In genomic region chr11:120727564-120727963, GRCm38 (mm10) we compare ENCODE assay signal across 8 mouse cellular contexts. TPM values are rescaled to one million over a fixed set of nuclear protein-coding genes. Genes with fewer than 3 reads are reported as not detected.
DNase-seq lines count a peak whose midpoint lies in the region; ATAC-seq lines count a peak whose summit lies in the region.

No protein-coding gene starts in this region.

- 64% methylated on average over 12 of the region's 12 CpGs for WGBS in heart, embryonic 15.5 days
- 54% methylated on average over 12 of the region's 12 CpGs for WGBS in midbrain, embryonic 11.5 days
- WGBS in midbrain, embryonic 15.5 days: 59% methylated on average over 12 of the region's 12 CpGs
- 65% methylated on average over 12 of the region's 12 CpGs for WGBS in limb, embryonic 10.5 days
- 64% methylated on average over 11 of the region's 12 CpGs for WGBS in neural tube, embryonic 15.5 days

- H3K27ac ChIP-seq in heart, embryonic 15.5 days: no peak overlapping the region
- H3K27ac ChIP-seq in midbrain, embryonic 11.5 days (ENCODE audit: low read depth, low read length): no peak overlapping the region
- H3K27ac ChIP-seq in midbrain, embryonic 15.5 days: no peak overlapping the region
- H3K27ac ChIP-seq in limb, embryonic 10.5 days: no peak overlapping the region
- H3K27ac ChIP-seq in neural tube, embryonic 15.5 days (replicated peaks): no peak overlapping the region

- H3K36me3 ChIP-seq in heart, embryonic 15.5 days: no peaks in the 10 kb centered on the region
- H3K36me3 ChIP-seq in midbrain, embryonic 11.5 days (ENCODE audit: control insufficient read depth, insufficient read depth, low read length): no peaks in the 10 kb centered on the region
- H3K36me3 ChIP-seq in midbrain, embryonic 15.5 days (replicated peaks): no peaks in the 10 kb centered on the region
- peaks cover 3% of the 10 kb centered on the region for H3K36me3 ChIP-seq in limb, embryonic 10.5 days
- H3K36me3 ChIP-seq in neural tube, embryonic 15.5 days: peaks cover 13% of the 10 kb centered on the region; the same call in 1 of the 2 replicates

- intact Hi-C loops in heart, postnatal 36 days (cut with DNase I): no loop called here

- no peak overlapping the region for H3K9ac ChIP-seq in heart, embryonic 15.5 days
- H3K9ac ChIP-seq in midbrain, embryonic 11.5 days (ENCODE audit: low read length): no peak overlapping the region
- H3K9ac ChIP-seq in midbrain, embryonic 15.5 days: no peak overlapping the region
- no peak overlapping the region for H3K9ac ChIP-seq in neural tube, embryonic 15.5 days (replicated peaks)

- peaks cover 48% of the 10 kb centered on the region for H3K27me3 ChIP-seq in heart, embryonic 15.5 days
- peaks cover 10% of the 10 kb centered on the region; the same call in 1 of the 2 replicates for H3K27me3 ChIP-seq in midbrain, embryonic 11.5 days (ENCODE audit: control insufficient read depth, insufficient read depth, low read length)
- peaks cover 5% of the 10 kb centered on the region for H3K27me3 ChIP-seq in midbrain, embryonic 15.5 days (replicated peaks)
- peaks cover 48% of the 10 kb centered on the region for H3K27me3 ChIP-seq in limb, embryonic 10.5 days (ENCODE audit: low read depth, poor library complexity, severe bottlenecking)
- H3K27me3 ChIP-seq in neural tube, embryonic 15.5 days (replicated peaks): peaks cover 7% of the 10 kb centered on the region; the same call in 1 of the 2 replicates

- no peak overlapping the region for H3K4me3 ChIP-seq in heart, embryonic 15.5 days
- no peak overlapping the region for H3K4me3 ChIP-seq in midbrain, embryonic 11.5 days (ENCODE audit: low read depth, low read length)
- H3K4me3 ChIP-seq in midbrain, embryonic 15.5 days: no peak overlapping the region
- H3K4me3 ChIP-seq in limb, embryonic 10.5 days: peak overlapping the region; percentile 66; the same call in 1 of the 2 replicates
- no peak overlapping the region; the same call in 1 of the 2 replicates for H3K4me3 ChIP-seq in neural tube, embryonic 15.5 days (replicated peaks)

- no peak for DNase-seq in heart, postnatal 36 days
- DNase-seq in midbrain, embryonic 11.5 days (ENCODE audit: low spot score, missing footprints): no peak
- DNase-seq in limb, embryonic 10.5 days (ENCODE audit: low spot score): no peak
- DNase-seq in urinary bladder, postnatal 10 days (ENCODE audit: low spot score): no peak

- ATAC-seq in heart, embryonic 15.5 days (replicated peaks; ENCODE audit: insufficient number of reproducible peaks, insufficient read depth, low FRiP score, low read depth): no peak
- ATAC-seq in midbrain, embryonic 11.5 days (ENCODE audit: low FRiP score): peak; percentile 11; the same call in 1 of the 2 replicates
- ATAC-seq in midbrain, embryonic 15.5 days (replicated peaks): no peak
- no peak for ATAC-seq in neural tube, embryonic 15.5 days (ENCODE audit: low FRiP score)
- no peak for ATAC-seq in granulocyte monocyte progenitor cell, adult 5-6 weeks (replicated peaks; ENCODE audit: poor library complexity, severe bottlenecking)

- peaks cover 15% of the 10 kb centered on the region for H3K4me1 ChIP-seq in heart, embryonic 15.5 days (replicated peaks)
- H3K4me1 ChIP-seq in midbrain, embryonic 11.5 days (ENCODE audit: control insufficient read depth, insufficient read depth, low read length): peaks cover 3% of the 10 kb centered on the region; the same call in 1 of the 2 replicates
- H3K4me1 ChIP-seq in midbrain, embryonic 15.5 days: peaks cover 21% of the 10 kb centered on the region
- peaks cover 26% of the 10 kb centered on the region for H3K4me1 ChIP-seq in limb, embryonic 10.5 days
- H3K4me1 ChIP-seq in neural tube, embryonic 15.5 days: peaks cover 22% of the 10 kb centered on the region

- H3K9me3 ChIP-seq in heart, embryonic 15.5 days (replicated peaks): no peaks in the 10 kb centered on the region
- H3K9me3 ChIP-seq in midbrain, embryonic 11.5 days (ENCODE audit: control insufficient read depth, low read length): no peaks in the 10 kb centered on the region
- no peaks in the 10 kb centered on the region for H3K9me3 ChIP-seq in midbrain, embryonic 15.5 days
- H3K9me3 ChIP-seq in limb, embryonic 10.5 days (replicated peaks): no peaks in the 10 kb centered on the region
- no peaks in the 10 kb centered on the region for H3K9me3 ChIP-seq in neural tube, embryonic 15.5 days (replicated peaks)

- peak overlapping the region; percentile 86; the same call in 1 of the 2 replicates for H3K4me2 ChIP-seq in heart, embryonic 15.5 days
- H3K4me2 ChIP-seq in midbrain, embryonic 11.5 days: no peak overlapping the region
- no peak overlapping the region for H3K4me2 ChIP-seq in midbrain, embryonic 15.5 days
- peak overlapping the region; percentile 93 for H3K4me2 ChIP-seq in neural tube, embryonic 15.5 days

RNA-seq across cellular contexts. Expression of gene Dcxr, which starts 0.5 kb away (rescaled TPM):
- 7.0 and 16.7 TPM in 2 replicates for polyA plus RNA-seq in heart, embryonic 15.5 days (2015; fragmentation: Nextera tagmentation; extraction: Ambion mirVana)
- total RNA-seq in heart, postnatal 36 days (2021): 10 to 100 TPM in 1 of 2 experiments, 1 to 10 TPM in 1; 9.2 to 12.0 TPM
- 10.6 and 12.4 TPM in 2 replicates for polyA plus RNA-seq in midbrain, embryonic 11.5 days (2014; fragmentation: Nextera tagmentation; extraction: Ambion mirVana)
- 6.8 and 7.9 TPM in 2 replicates for polyA plus RNA-seq in midbrain, embryonic 15.5 days (2015; fragmentation: Nextera tagmentation; extraction: Ambion mirVana)
- polyA plus RNA-seq in limb, embryonic 10.5 days (2016; fragmentation: Nextera tagmentation; extraction: Ambion mirVana): 14.0 and 15.9 TPM in 2 replicates
- 9.4 and 18.9 TPM in 2 replicates for polyA plus RNA-seq in neural tube, embryonic 15.5 days (2015; fragmentation: Nextera tagmentation; extraction: Ambion mirVana)
- total RNA-seq in granulocyte monocyte progenitor cell, adult 5-6 weeks (2014; fragmentation: Nextera tagmentation): 15.9 and 24.1 TPM in 2 replicates
- total RNA-seq in granulocyte monocyte progenitor cell, adult 5-6 weeks (2017): 14.5 and 18.6 TPM in 2 replicates

RNA-seq across cellular contexts. Expression of gene Cbr2, which starts 4.3 kb away (rescaled TPM):
- 11.4 and 46.0 TPM in 2 replicates for polyA plus RNA-seq in heart, embryonic 15.5 days (2015; fragmentation: Nextera tagmentation; extraction: Ambion mirVana)
- 10 to 100 TPM; 14.4 to 19.7 TPM for total RNA-seq in heart, postnatal 36 days (2021)
- polyA plus RNA-seq in midbrain, embryonic 11.5 days (2014; fragmentation: Nextera tagmentation; extraction: Ambion mirVana): 1.00 and 1.1 TPM in 2 replicates
- polyA plus RNA-seq in midbrain, embryonic 15.5 days (2015; fragmentation: Nextera tagmentation; extraction: Ambion mirVana): 1.2 and 2.2 TPM in 2 replicates
- 15.2 and 16.3 TPM in 2 replicates for polyA plus RNA-seq in limb, embryonic 10.5 days (2016; fragmentation: Nextera tagmentation; extraction: Ambion mirVana)
- polyA plus RNA-seq in neural tube, embryonic 15.5 days (2015; fragmentation: Nextera tagmentation; extraction: Ambion mirVana): 0.87 and 10.7 TPM in 2 replicates
- not detected in 2 replicates for total RNA-seq in granulocyte monocyte progenitor cell, adult 5-6 weeks (2014; fragmentation: Nextera tagmentation)
- total RNA-seq in granulocyte monocyte progenitor cell, adult 5-6 weeks (2017): not detected in 2 replicates

RNA-seq across cellular contexts. Expression of gene Rac3, which starts 6.3 kb away (rescaled TPM):
- polyA plus RNA-seq in heart, embryonic 15.5 days (2015; fragmentation: Nextera tagmentation; extraction: Ambion mirVana): 7.8 and 17.0 TPM in 2 replicates
- total RNA-seq in heart, postnatal 36 days (2021): 1 to 10 TPM in 1 of 2 experiments, under 1 TPM in 1; 0.36 to 1.6 TPM
- 9.9 and 12.3 TPM in 2 replicates for polyA plus RNA-seq in midbrain, embryonic 11.5 days (2014; fragmentation: Nextera tagmentation; extraction: Ambion mirVana)
- polyA plus RNA-seq in midbrain, embryonic 15.5 days (2015; fragmentation: Nextera tagmentation; extraction: Ambion mirVana): 560 and 572 TPM in 2 replicates
- 25.4 and 28.8 TPM in 2 replicates for polyA plus RNA-seq in limb, embryonic 10.5 days (2016; fragmentation: Nextera tagmentation; extraction: Ambion mirVana)
- 459 and 611 TPM in 2 replicates for polyA plus RNA-seq in neural tube, embryonic 15.5 days (2015; fragmentation: Nextera tagmentation; extraction: Ambion mirVana)
- 2.1 and 5.1 TPM in 2 replicates for total RNA-seq in granulocyte monocyte progenitor cell, adult 5-6 weeks (2014; fragmentation: Nextera tagmentation)
- 1.1 TPM in 2 replicates for total RNA-seq in granulocyte monocyte progenitor cell, adult 5-6 weeks (2017)

RNA-seq across cellular contexts. Expression of gene Lrrc45, which starts 13.8 kb away (rescaled TPM):
- 27.5 and 36.8 TPM in 2 replicates for polyA plus RNA-seq in heart, embryonic 15.5 days (2015; fragmentation: Nextera tagmentation; extraction: Ambion mirVana)
- total RNA-seq in heart, postnatal 36 days (2021): 1 to 10 TPM; 5.3 to 7.0 TPM
- 30.9 TPM in 2 replicates for polyA plus RNA-seq in midbrain, embryonic 11.5 days (2014; fragmentation: Nextera tagmentation; extraction: Ambion mirVana)
- 82.6 and 89.9 TPM in 2 replicates for polyA plus RNA-seq in midbrain, embryonic 15.5 days (2015; fragmentation: Nextera tagmentation; extraction: Ambion mirVana)
- 52.8 and 60.8 TPM in 2 replicates for polyA plus RNA-seq in limb, embryonic 10.5 days (2016; fragmentation: Nextera tagmentation; extraction: Ambion mirVana)
- 76.8 and 81.3 TPM in 2 replicates for polyA plus RNA-seq in neural tube, embryonic 15.5 days (2015; fragmentation: Nextera tagmentation; extraction: Ambion mirVana)
- total RNA-seq in granulocyte monocyte progenitor cell, adult 5-6 weeks (2014; fragmentation: Nextera tagmentation): 16.7 and 35.0 TPM in 2 replicates
- total RNA-seq in granulocyte monocyte progenitor cell, adult 5-6 weeks (2017): 30.6 and 46.2 TPM in 2 replicates

RNA-seq across cellular contexts. Expression of gene Cenpx, which starts 14.0 kb away (rescaled TPM):
- polyA plus RNA-seq in heart, embryonic 15.5 days (2015; fragmentation: Nextera tagmentation; extraction: Ambion mirVana): 105 and 111 TPM in 2 replicates
- total RNA-seq in heart, postnatal 36 days (2021): 10 to 100 TPM; 33.1 to 38.3 TPM
- 119 and 131 TPM in 2 replicates for polyA plus RNA-seq in midbrain, embryonic 11.5 days (2014; fragmentation: Nextera tagmentation; extraction: Ambion mirVana)
- polyA plus RNA-seq in midbrain, embryonic 15.5 days (2015; fragmentation: Nextera tagmentation; extraction: Ambion mirVana): 95.6 and 99.7 TPM in 2 replicates
- 122 and 123 TPM in 2 replicates for polyA plus RNA-seq in limb, embryonic 10.5 days (2016; fragmentation: Nextera tagmentation; extraction: Ambion mirVana)
- 108 and 115 TPM in 2 replicates for polyA plus RNA-seq in neural tube, embryonic 15.5 days (2015; fragmentation: Nextera tagmentation; extraction: Ambion mirVana)
- total RNA-seq in granulocyte monocyte progenitor cell, adult 5-6 weeks (2014; fragmentation: Nextera tagmentation): 99.2 and 129 TPM in 2 replicates
- total RNA-seq in granulocyte monocyte progenitor cell, adult 5-6 weeks (2017): 110 and 151 TPM in 2 replicates

Comparison
In these comparisons a context has a peak if more than half of its experiments do, and no peak if none do; other contexts are left out.
1. RNA of gene Rac3, which starts 6.3 kb away (polyA plus RNA-seq): 459 to 611 TPM in neural tube, embryonic 15.5 days and 560 to 572 TPM in midbrain, embryonic 15.5 days; 25.4 to 28.8 TPM in limb, embryonic 10.5 days, 9.9 to 12.3 TPM in midbrain, embryonic 11.5 days and 7.8 to 17.0 TPM in heart, embryonic 15.5 days; every median in the first group is over 10 times any median in the second.
2. H3K4me2 ChIP-seq: peak in heart, embryonic 15.5 days (single experiment) and neural tube, embryonic 15.5 days (single experiment); none in midbrain, embryonic 11.5 days (single experiment) and midbrain, embryonic 15.5 days (single experiment).